Mouse (Mus musculus) heart, postnatal 14 days (tissue): ENCODE measurements at regions not wholly inside any gene's neighbourhood (a gene's known extent, or its start where the extent isn't known, plus 50 kb on each side); places are given as distances from the start of the nearest gene placed in this dataset.
A peak's percentile ranks its signal among the peaks of the same experiment; 100 is the strongest.
"Not testable (repeated sequence)": the region's sequence is repeated elsewhere in the genome, so short reads cannot be mapped to it uniquely, and the experiment has no call there.

Experiments used
- DNase-seq, 2 experiments: peaks; one replicate each; pipeline ENCODE4 v3.0.0; 2021 to 2022
- intact Hi-C: fragments of 180-260 bp; cut with DNase I; formaldehyde crosslinking; loops from one replicate; pipeline ENCODE4 v1.15.1; 2025

GRCm38 (mm10) chr2:107468671-107469070 is 178.2 kb downstream of the Kcna4 start:
- DNase-seq = no peak
- intact Hi-C loops = no loop called here

- DNase-seq = no peak
- intact Hi-C loops = no loop called here
Measured at GRCm38 (mm10) chr2:107503646-107504379, 213.4 kb downstream of the Kcna4 start.

GRCm38 (mm10) chr2:107507426-107508167 is 217.2 kb downstream of the Kcna4 start:
- DNase-seq = no peak
- intact Hi-C loops = no loop called here

- intact Hi-C loops, DNase-seq: not testable (repeated sequence)
Measured at GRCm38 (mm10) chr2:107515486-107515885, 225.0 kb downstream of the Kcna4 start.

GRCm38 (mm10) chr2:107518107-107518506 is 227.7 kb downstream of the Kcna4 start:
- intact Hi-C loops = no loop called here
- no peak for DNase-seq

- intact Hi-C loops = no loop called here
- no peak for DNase-seq
Measured at GRCm38 (mm10) chr2:107518759-107519158, 228.3 kb downstream of the Kcna4 start.

GRCm38 (mm10) chr2:107519326-107519725 is 228.9 kb downstream of the Kcna4 start:
- DNase-seq = peak; percentile 5 to 10

GRCm38 (mm10) chr2:107519761-107520160 is 229.3 kb downstream of the Kcna4 start:
- intact Hi-C loops = no loop called here
- no peak for DNase-seq

More at GRCm38 (mm10) chr2:107519326-107519725, 228.9 kb downstream of the Kcna4 start:
- intact Hi-C loops = no loop called here

- intact Hi-C loops = no loop called here
Measured at GRCm38 (mm10) chr2:107543161-107543560, 252.7 kb downstream of the Kcna4 start.

GRCm38 (mm10) chr2:107552569-107552968 is 262.1 kb downstream of the Kcna4 start:
- intact Hi-C loops = no loop called here
- DNase-seq = no peak

More at GRCm38 (mm10) chr2:107543161-107543560, 252.7 kb downstream of the Kcna4 start:
- DNase-seq = no peak

GRCm38 (mm10) chr2:107556239-107556638 is 265.8 kb downstream of the Kcna4 start:
- intact Hi-C loops = no loop called here

GRCm38 (mm10) chr2:107569618-107570017 is 279.2 kb downstream of the Kcna4 start:
- intact Hi-C loops = no loop called here
- DNase-seq = no peak

More at GRCm38 (mm10) chr2:107556239-107556638, 265.8 kb downstream of the Kcna4 start:
- no peak for DNase-seq

GRCm38 (mm10) chr2:107609872-107610559 is 319.6 kb downstream of the Kcna4 start:
- DNase-seq = no peak
- intact Hi-C loops = no loop called here

- intact Hi-C loops = no loop called here
- DNase-seq = no peak
Measured at GRCm38 (mm10) chr2:107611811-107612210, 321.4 kb downstream of the Kcna4 start.

GRCm38 (mm10) chr2:107612221-107612620 is 321.8 kb downstream of the Kcna4 start:
- no peak for DNase-seq
- intact Hi-C loops = no loop called here

- intact Hi-C loops = no loop called here
- DNase-seq = no peak
Measured at GRCm38 (mm10) chr2:107614715-107615114, 324.3 kb downstream of the Kcna4 start.

GRCm38 (mm10) chr2:107627458-107627857 is 337.0 kb downstream of the Kcna4 start:
- intact Hi-C loops = no loop called here
- no peak for DNase-seq

GRCm38 (mm10) chr2:107659176-107659575 is 368.7 kb downstream of the Kcna4 start:
- DNase-seq = no peak
- intact Hi-C loops = no loop called here
